Mouse (Mus musculus): ENCODE data around the gene Zbed3. TPM values are rescaled to one million over a fixed set of nuclear protein-coding genes. Genes with fewer than 3 reads are reported as not detected.
A peak's percentile ranks its signal among the peaks of the same experiment; 100 is the strongest.

The Zbed3 gene
- polyA plus RNA-seq, 1 experiment from 2014 or later, result 73.5 TPM

- no peaks in the 10 kb centered on the region for H3K9me3 ChIP-seq (replicated peaks; ENCODE audit: low read length)
- no peak for DNase-seq (ENCODE audit: low spot score)
- no peak for ATAC-seq (replicated peaks; ENCODE audit: low FRiP score, low read depth)
- H3K4me3 ChIP-seq (replicated peaks; ENCODE audit: low read depth, low read length), result no peak overlapping the region
- H3K27ac ChIP-seq, result no peak overlapping the region
- H3K27me3 ChIP-seq (ENCODE audit: insufficient read depth, low read length), result no peaks in the 10 kb centered on the region
- peaks cover 6% of the 10 kb centered on the region; the same call in 1 of the 2 replicates for H3K36me3 ChIP-seq (ENCODE audit: insufficient read depth, low read length)
- no peak for TF ChIP-seq CTCF (IDR thresholded peaks at IDR 0.05; ENCODE audit: low read depth)
- H3K9ac ChIP-seq (ENCODE audit: low read depth, low read length), result no peak overlapping the region
- no peaks in the 10 kb centered on the region for H3K4me1 ChIP-seq (replicated peaks; ENCODE audit: insufficient read depth, low read length)
- no peak overlapping the region for H3K4me2 ChIP-seq (ENCODE audit: low read length)
- WGBS, result 73% methylated on average over 6 of the region's 6 CpGs
These were observed 22.5 kb downstream of the Zbed3 start for GRCm38 (mm10) chr13:95345869-95346268.

GRCm38 (mm10) chr13:95347018-95347696 lies 23.7 kb downstream of the Zbed3 start:
- Histone ChIP-seq H3K4me1 (replicated peaks; ENCODE audit: insufficient read depth, low read length) (no peaks in the 10 kb centered on the region), H3K9ac (ENCODE audit: low read depth, low read length) (no peak overlapping the region), H3K4me2 (ENCODE audit: low read length) (no peak overlapping the region), H3K27ac (no peak overlapping the region), H3K36me3 (ENCODE audit: insufficient read depth, low read length) (peaks cover 18% of the 10 kb centered on the region), H3K9me3 (replicated peaks; ENCODE audit: low read length) (no peaks in the 10 kb centered on the region), H3K27me3 (ENCODE audit: insufficient read depth, low read length) (no peaks in the 10 kb centered on the region), H3K4me3 (replicated peaks; ENCODE audit: low read depth, low read length) (no peak overlapping the region)
- DNase-seq (ENCODE audit: low spot score) (peak; percentile 93), ATAC-seq (replicated peaks; ENCODE audit: low FRiP score, low read depth) (peak; percentile 47)
- 30% methylated on average over 8 of the region's 8 CpGs for WGBS
- TF ChIP-seq CTCF (IDR thresholded peaks at IDR 0.05; ENCODE audit: low read depth), result peak; percentile 98

GRCm38 (mm10) chr13:95348476-95348875 lies 25.1 kb downstream of the Zbed3 start:
- Histone ChIP-seq H3K4me3 (replicated peaks; ENCODE audit: low read depth, low read length) (no peak overlapping the region), H3K27ac (no peak overlapping the region), H3K27me3 (ENCODE audit: insufficient read depth, low read length) (no peaks in the 10 kb centered on the region), H3K36me3 (ENCODE audit: insufficient read depth, low read length) (peaks cover 28% of the 10 kb centered on the region), H3K4me1 (replicated peaks; ENCODE audit: insufficient read depth, low read length) (no peaks in the 10 kb centered on the region), H3K9ac (ENCODE audit: low read depth, low read length) (no peak overlapping the region), H3K4me2 (ENCODE audit: low read length) (no peak overlapping the region), H3K9me3 (replicated peaks; ENCODE audit: low read length) (no peaks in the 10 kb centered on the region)
- ATAC-seq (replicated peaks; ENCODE audit: low FRiP score, low read depth), result no peak
- DNase-seq (ENCODE audit: low spot score), result no peak
- no peak for TF ChIP-seq CTCF (IDR thresholded peaks at IDR 0.05; ENCODE audit: low read depth)
- WGBS, result 94% methylated on average over 3 of the region's 3 CpGs

- Histone ChIP-seq H3K4me3 (replicated peaks; ENCODE audit: low read depth, low read length) (no peak overlapping the region), H3K27me3 (ENCODE audit: insufficient read depth, low read length) (no peaks in the 10 kb centered on the region), H3K27ac (no peak overlapping the region), H3K4me2 (ENCODE audit: low read length) (no peak overlapping the region), H3K36me3 (ENCODE audit: insufficient read depth, low read length) (peaks cover 69% of the 10 kb centered on the region), H3K4me1 (replicated peaks; ENCODE audit: insufficient read depth, low read length) (no peaks in the 10 kb centered on the region), H3K9ac (ENCODE audit: low read depth, low read length) (no peak overlapping the region), H3K9me3 (replicated peaks; ENCODE audit: low read length) (no peaks in the 10 kb centered on the region)
- WGBS, result 83% methylated on average over 2 of the region's 2 CpGs
- no peak for TF ChIP-seq CTCF (IDR thresholded peaks at IDR 0.05; ENCODE audit: low read depth)
- ATAC-seq (replicated peaks; ENCODE audit: low FRiP score, low read depth) (no peak), DNase-seq (ENCODE audit: low spot score) (no peak)
These were observed 34.8 kb downstream of the Zbed3 start for GRCm38 (mm10) chr13:95358223-95358622.

- Histone ChIP-seq H3K36me3 (ENCODE audit: insufficient read depth, low read length) (peaks cover 57% of the 10 kb centered on the region), H3K4me1 (replicated peaks; ENCODE audit: insufficient read depth, low read length) (no peaks in the 10 kb centered on the region), H3K27me3 (ENCODE audit: insufficient read depth, low read length) (no peaks in the 10 kb centered on the region), H3K4me3 (replicated peaks; ENCODE audit: low read depth, low read length) (no peak overlapping the region), H3K27ac (no peak overlapping the region), H3K4me2 (ENCODE audit: low read length) (no peak overlapping the region), H3K9me3 (replicated peaks; ENCODE audit: low read length) (no peaks in the 10 kb centered on the region), H3K9ac (ENCODE audit: low read depth, low read length) (no peak overlapping the region)
- DNase-seq (ENCODE audit: low spot score) (no peak), ATAC-seq (replicated peaks; ENCODE audit: low FRiP score, low read depth) (no peak)
- no peak for TF ChIP-seq CTCF (IDR thresholded peaks at IDR 0.05; ENCODE audit: low read depth)
- 88% methylated on average over 4 of the region's 4 CpGs for WGBS
These were observed 40.0 kb downstream of the Zbed3 start for GRCm38 (mm10) chr13:95363440-95363839.

- Histone ChIP-seq H3K27me3 (ENCODE audit: insufficient read depth, low read length) (no peaks in the 10 kb centered on the region), H3K4me1 (replicated peaks; ENCODE audit: insufficient read depth, low read length) (no peaks in the 10 kb centered on the region), H3K9me3 (replicated peaks; ENCODE audit: low read length) (no peaks in the 10 kb centered on the region), H3K4me3 (replicated peaks; ENCODE audit: low read depth, low read length) (no peak overlapping the region), H3K27ac (no peak overlapping the region), H3K9ac (ENCODE audit: low read depth, low read length) (no peak overlapping the region), H3K4me2 (ENCODE audit: low read length) (no peak overlapping the region), H3K36me3 (ENCODE audit: insufficient read depth, low read length) (peaks cover 60% of the 10 kb centered on the region)
- TF ChIP-seq CTCF (IDR thresholded peaks at IDR 0.05; ENCODE audit: low read depth), result no peak
- ATAC-seq (replicated peaks; ENCODE audit: low FRiP score, low read depth), result no peak
- WGBS, result 91% methylated on average over 8 of the region's 8 CpGs
- no peak for DNase-seq (ENCODE audit: low spot score)
These were observed 42.9 kb downstream of the Zbed3 start for GRCm38 (mm10) chr13:95366356-95366755.

All from kidney, postnatal 0 days (tissue).